Mouse (Mus musculus): ENCODE data around the gene Gm10401.

Gene Gm10401

GRCm38 (mm10) chr5:115127421-115128179 lies 29.5 kb upstream of the Gm10401 start:
- TF ChIP-seq GATA4 (IDR thresholded peaks at IDR 0.05; ENCODE audit: insufficient replicate concordance, low read length) = no peak

- TF ChIP-seq GATA4 (IDR thresholded peaks at IDR 0.05; ENCODE audit: insufficient replicate concordance, low read length) = no peak
Measured at GRCm38 (mm10) chr5:115126578-115127312, 28.6 kb upstream of the Gm10401 start.

GRCm38 (mm10) chr5:115125211-115125871 lies 27.2 kb upstream of the Gm10401 start:
- TF ChIP-seq GATA4 (IDR thresholded peaks at IDR 0.05; ENCODE audit: insufficient replicate concordance, low read length) = no peak

GRCm38 (mm10) chr5:115124690-115125089 lies 26.6 kb upstream of the Gm10401 start:
- no peak for TF ChIP-seq GATA4 (IDR thresholded peaks at IDR 0.05; ENCODE audit: insufficient replicate concordance, low read length)

GRCm38 (mm10) chr5:115120978-115121377 lies 22.9 kb upstream of the Gm10401 start:
- TF ChIP-seq GATA4 (IDR thresholded peaks at IDR 0.05; ENCODE audit: insufficient replicate concordance, low read length) = no peak

- 0 out of 2 replicates have a peak, but pooled peaks have one; percentile 8 for TF ChIP-seq GATA4 (IDR thresholded peaks at IDR 0.05; ENCODE audit: insufficient replicate concordance, low read length)
Measured at GRCm38 (mm10) chr5:115118961-115119570, 21.0 kb upstream of the Gm10401 start, which contains the start of gene Acads. Gene Acads (minus strand): TSS chr5:115119346.

GRCm38 (mm10) chr5:115117467-115117866 lies 19.4 kb upstream of the Gm10401 start:
- TF ChIP-seq GATA4 (IDR thresholded peaks at IDR 0.05; ENCODE audit: insufficient replicate concordance, low read length) = no peak

- no peak for TF ChIP-seq GATA4 (IDR thresholded peaks at IDR 0.05; ENCODE audit: insufficient replicate concordance, low read length)
Measured at GRCm38 (mm10) chr5:115116426-115116825, 18.3 kb upstream of the Gm10401 start.

- TF ChIP-seq GATA4 (IDR thresholded peaks at IDR 0.05; ENCODE audit: insufficient replicate concordance, low read length) = no peak
Measured at GRCm38 (mm10) chr5:115114501-115114900, 16.4 kb upstream of the Gm10401 start.

- no peak for TF ChIP-seq GATA4 (IDR thresholded peaks at IDR 0.05; ENCODE audit: insufficient replicate concordance, low read length)
Measured at GRCm38 (mm10) chr5:115113244-115113643, 15.1 kb upstream of the Gm10401 start.

GRCm38 (mm10) chr5:115111156-115111555 lies 13.1 kb upstream of the Gm10401 start:
- TF ChIP-seq GATA4 (IDR thresholded peaks at IDR 0.05; ENCODE audit: insufficient replicate concordance, low read length) = no peak

- no peak for TF ChIP-seq GATA4 (IDR thresholded peaks at IDR 0.05; ENCODE audit: insufficient replicate concordance, low read length)
Measured at GRCm38 (mm10) chr5:115102231-115102630, 4.1 kb upstream of the Gm10401 start.

- no peak for TF ChIP-seq GATA4 (IDR thresholded peaks at IDR 0.05; ENCODE audit: insufficient replicate concordance, low read length)
Measured at GRCm38 (mm10) chr5:115100473-115100872, 2.4 kb upstream of the Gm10401 start.

GRCm38 (mm10) chr5:115099991-115100390 lies 1.9 kb upstream of the Gm10401 start:
- TF ChIP-seq GATA4 (IDR thresholded peaks at IDR 0.05; ENCODE audit: insufficient replicate concordance, low read length) = no peak

- no peak for TF ChIP-seq GATA4 (IDR thresholded peaks at IDR 0.05; ENCODE audit: insufficient replicate concordance, low read length)
Measured at GRCm38 (mm10) chr5:115099530-115099929, 1.4 kb upstream of the Gm10401 start.
